13 mouse cellular contexts compared by ENCODE assay signal in the genomic region with DNA sequence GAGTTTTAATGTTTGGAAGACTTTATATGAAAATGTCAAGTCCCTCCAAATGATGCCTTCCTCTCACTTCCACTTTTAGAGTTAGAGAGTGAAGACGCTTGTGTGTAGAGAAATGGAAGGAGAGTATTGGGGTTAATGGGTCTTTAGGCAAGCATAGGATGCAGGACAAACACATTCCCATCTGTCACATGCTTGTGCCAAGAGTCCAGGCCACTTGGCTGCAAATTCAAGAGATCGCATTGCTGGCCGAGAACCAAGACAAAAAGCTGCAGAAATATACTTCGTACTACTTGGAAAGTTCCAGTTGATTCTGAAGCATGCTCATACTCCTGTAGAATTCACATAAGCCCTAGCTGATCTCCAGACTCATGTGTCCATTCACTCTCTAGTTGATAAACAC. TPM values are rescaled to one million over a fixed set of nuclear protein-coding genes. Genes with fewer than 3 reads are reported as not detected.
DNase-seq lines count a peak whose midpoint lies in the region; ATAC-seq and TF ChIP-seq lines count a peak whose summit lies in the region.
"Had no signal": no experiment of that assay in that cellular context is flagged by ENCODE, and none has a peak within 500 bp of the region (broad histone marks: within the 10 kb centered on the region; RNA-seq: fewer than 3 reads in every experiment).

No protein-coding gene starts in this region.

- intact Hi-C loops in left cerebral cortex, postnatal 25 days (cut with DNase I), result no loop called here

- peak; percentile 11 for DNase-seq in gastrocnemius, postnatal 10 days
- DNase-seq in gastrocnemius, adult 18-20 months (ENCODE audit: low spot score), result no peak
- DNase-seq in lung, embryonic 14.5 days, result peak; percentile 91
- DNase-seq in lung, adult 2 months, result no peak
- peak; percentile 3 for DNase-seq in cerebellum, adult 11 months
- peak; percentile 8 for DNase-seq in gastrocnemius, postnatal 25 days
- DNase-seq in left cerebral cortex, postnatal 25 days (ENCODE audit: low spot score in 2 of 2), result no peak
- DNase-seq: adrenal gland, postnatal 36 days; kidney, adult 11 months; liver; right cerebral cortex, postnatal 25 days had no signal

- H3K4me2 ChIP-seq in lung, embryonic 14.5 days, result no peak overlapping the region
- H3K4me2 ChIP-seq: embryonic facial prominence, embryonic 15.5 days had no signal

- H3K4me1 ChIP-seq in lung, embryonic 14.5 days (ENCODE audit: insufficient read depth), result peaks cover 16% of the 10 kb centered on the region
- peaks cover 7% of the 10 kb centered on the region; the same call in 1 of the 2 replicates for H3K4me1 ChIP-seq in lung, adult 2 months (ENCODE audit: control insufficient read depth, insufficient read depth, low read length)
- H3K4me1 ChIP-seq: embryonic facial prominence, embryonic 15.5 days had no signal

- H3K9me3 ChIP-seq in lung, embryonic 14.5 days (ENCODE audit: low read depth, low read length), result no peaks in the 10 kb centered on the region
- H3K9me3 ChIP-seq: embryonic facial prominence, embryonic 15.5 days had no signal

- WGBS in lung, embryonic 14.5 days, result 43% methylated on average over 4 of the region's 4 CpGs
- 49% methylated on average over 4 of the region's 4 CpGs for WGBS in lung, adult 2 months

- TF ChIP-seq CTCF in lung, embryonic 14.5 days (IDR thresholded peaks at IDR 0.05; ENCODE audit: low read depth), result no peak
- no peak for TF ChIP-seq CTCF in lung, adult 2 months (IDR thresholded peaks at IDR 0.05; ENCODE audit: insufficient read depth, low read length)

- H3K36me3 ChIP-seq in lung, embryonic 14.5 days (ENCODE audit: insufficient read depth), result no peaks in the 10 kb centered on the region
- H3K36me3 ChIP-seq: embryonic facial prominence, embryonic 15.5 days had no signal

- H3K9ac ChIP-seq in lung, embryonic 14.5 days, result no peak overlapping the region
- H3K9ac ChIP-seq: embryonic facial prominence, embryonic 15.5 days had no signal

- H3K27me3 ChIP-seq in lung, embryonic 14.5 days (ENCODE audit: insufficient read depth, low read length), result no peaks in the 10 kb centered on the region
- H3K27me3 ChIP-seq: embryonic facial prominence, embryonic 15.5 days had no signal

- no peak overlapping the region for H3K4me3 ChIP-seq in lung, embryonic 14.5 days (ENCODE audit: low read depth, low read length)
- H3K4me3 ChIP-seq in lung, adult 2 months (replicated peaks; ENCODE audit: extremely low read depth, low read depth, low read length), result no peak overlapping the region
- H3K4me3 ChIP-seq: embryonic facial prominence, embryonic 15.5 days had no signal

- ATAC-seq in lung, embryonic 14.5 days (ENCODE audit: insufficient read depth), result peak; percentile 77
- ATAC-seq in frontal cortex, adult (ENCODE audit: low TSS enrichment), result no peak

- H3K27ac ChIP-seq in lung, embryonic 14.5 days (ENCODE audit: low read depth), result no peak overlapping the region
- H3K27ac ChIP-seq: embryonic facial prominence, embryonic 15.5 days had no signal

- TF ChIP-seq POLR2A in lung, adult 2 months (IDR thresholded peaks at IDR 0.05; ENCODE audit: borderline replicate concordance, extremely low read depth, low read depth, low read length), result no peak

RNA-seq across cellular contexts. Expression of gene Sh3rf1, which starts 41.7 kb away (rescaled TPM):
- 1 to 10 TPM; 4.2 to 6.5 TPM for total RNA-seq in gastrocnemius, postnatal 10 days (2021)
- total RNA-seq in gastrocnemius, adult 18-20 months (2021), result 1 to 10 TPM; 1.0 to 2.8 TPM
- polyA plus RNA-seq in lung, embryonic 14.5 days (2014; fragmentation: Nextera tagmentation; extraction: Ambion mirVana), result 21.2 and 22.5 TPM in 2 replicates
- polyA plus RNA-seq in lung, adult 2 months (2012; rRNA removed), result 19.7 and 20.1 TPM in 2 replicates
- 1 to 10 TPM; 1.9 to 2.2 TPM for total RNA-seq in gastrocnemius, postnatal 25 days (2021)
- 10 to 100 TPM; 36.8 to 39.8 TPM for total RNA-seq in left cerebral cortex, postnatal 25 days (2021)

Comparison
In these comparisons a context has a peak if more than half of its experiments do, and no peak if none do; other contexts are left out.
1. DNase-seq: peak in gastrocnemius, postnatal 10 days (single experiment), lung, embryonic 14.5 days (single experiment), cerebellum, adult 11 months (single experiment) and gastrocnemius, postnatal 25 days (single experiment); none in gastrocnemius, adult 18-20 months (single experiment), lung, adult 2 months (single experiment) and left cerebral cortex, postnatal 25 days (0 of 2).
2. RNA of gene Sh3rf1, which starts 41.7 kb away (total RNA-seq): 36.8 to 39.8 TPM in left cerebral cortex, postnatal 25 days; 4.2 to 6.5 TPM in gastrocnemius, postnatal 10 days, 1.0 to 2.8 TPM in gastrocnemius, adult 18-20 months and 1.9 to 2.2 TPM in gastrocnemius, postnatal 25 days; every median in the first group is over 4 times any median in the second.